Mouse (Mus musculus): ENCODE measurements at regions not wholly inside any gene's neighbourhood (a gene's known extent, or its start where the extent isn't known, plus 50 kb on each side); places are given as distances from the start of the nearest gene placed in this dataset.
A peak's percentile ranks its signal among the peaks of the same experiment; 100 is the strongest.

- Histone ChIP-seq H3K4me1 (ENCODE audit: control insufficient read depth, insufficient read depth, low read length) (peaks cover 44% of the 10 kb centered on the region), H3K27me3 (replicated peaks; ENCODE audit: control insufficient read depth, insufficient read depth, low read length) (no peaks in the 10 kb centered on the region; the same call in 1 of the 2 replicates), H3K9ac (ENCODE audit: low read depth, low read length) (peak overlapping the region; percentile 16), H3K36me3 (ENCODE audit: control insufficient read depth, insufficient read depth, low read length) (no peaks in the 10 kb centered on the region), H3K9me3 (ENCODE audit: control insufficient read depth, low read length) (no peaks in the 10 kb centered on the region), H3K27ac (ENCODE audit: low read length) (peak overlapping the region; percentile 90), H3K4me3 (ENCODE audit: low read length) (no peak overlapping the region), H3K4me2 (ENCODE audit: low read depth, low read length) (peak overlapping the region; percentile 33; the same call in 1 of the 2 replicates)
- 44% methylated on average over 19 of the region's 19 CpGs for WGBS
- ATAC-seq: no peak
Measured at GRCm38 (mm10) chr8:10923071-10924000, 84.9 kb downstream of the Irs2 start.

- no peaks in the 10 kb centered on the region; the same call in 1 of the 2 replicates for H3K27me3 ChIP-seq (replicated peaks; ENCODE audit: control insufficient read depth, insufficient read depth, low read length)
- no peaks in the 10 kb centered on the region for H3K9me3 ChIP-seq (ENCODE audit: control insufficient read depth, low read length)
- H3K9ac ChIP-seq (ENCODE audit: low read depth, low read length): no peak overlapping the region
- WGBS: 45% methylated on average over 12 of the region's 12 CpGs
- no peak overlapping the region for H3K4me2 ChIP-seq (ENCODE audit: low read depth, low read length)
- ATAC-seq: no peak
- H3K36me3 ChIP-seq (ENCODE audit: control insufficient read depth, insufficient read depth, low read length): no peaks in the 10 kb centered on the region
- H3K27ac ChIP-seq (ENCODE audit: low read length): peak overlapping the region; percentile 46
- H3K4me1 ChIP-seq (ENCODE audit: control insufficient read depth, insufficient read depth, low read length): peaks cover 42% of the 10 kb centered on the region
- no peak overlapping the region for H3K4me3 ChIP-seq (ENCODE audit: low read length)
Measured at GRCm38 (mm10) chr8:10922209-10923030, 85.8 kb downstream of the Irs2 start.

GRCm38 (mm10) chr8:10921439-10922191 is 86.6 kb downstream of the Irs2 start:
- Histone ChIP-seq H3K4me1 (ENCODE audit: control insufficient read depth, insufficient read depth, low read length) (peaks cover 42% of the 10 kb centered on the region), H3K4me3 (ENCODE audit: low read length) (no peak overlapping the region), H3K27me3 (replicated peaks; ENCODE audit: control insufficient read depth, insufficient read depth, low read length) (no peaks in the 10 kb centered on the region; the same call in 1 of the 2 replicates), H3K9ac (ENCODE audit: low read depth, low read length) (no peak overlapping the region), H3K27ac (ENCODE audit: low read length) (peak overlapping the region; percentile 46), H3K9me3 (ENCODE audit: control insufficient read depth, low read length) (no peaks in the 10 kb centered on the region), H3K36me3 (ENCODE audit: control insufficient read depth, insufficient read depth, low read length) (no peaks in the 10 kb centered on the region), H3K4me2 (ENCODE audit: low read depth, low read length) (no peak overlapping the region)
- 0 out of 2 replicates have a peak, but pooled peaks have one; percentile 21 for ATAC-seq
- WGBS: 50% methylated on average over 11 of the region's 11 CpGs

- H3K4me2 ChIP-seq (ENCODE audit: low read depth, low read length): no peak overlapping the region
- peaks cover 23% of the 10 kb centered on the region for H3K4me1 ChIP-seq (ENCODE audit: control insufficient read depth, insufficient read depth, low read length)
- peaks cover 3% of the 10 kb centered on the region; the same call in 1 of the 2 replicates for H3K27me3 ChIP-seq (replicated peaks; ENCODE audit: control insufficient read depth, insufficient read depth, low read length)
- no peaks in the 10 kb centered on the region for H3K36me3 ChIP-seq (ENCODE audit: control insufficient read depth, insufficient read depth, low read length)
- no peaks in the 10 kb centered on the region for H3K9me3 ChIP-seq (ENCODE audit: control insufficient read depth, low read length)
- H3K27ac ChIP-seq (ENCODE audit: low read length): no peak overlapping the region
- no peak for ATAC-seq
- 82% methylated on average over 5 of the region's 5 CpGs for WGBS
- no peak overlapping the region for H3K4me3 ChIP-seq (ENCODE audit: low read length)
- H3K9ac ChIP-seq (ENCODE audit: low read depth, low read length): no peak overlapping the region
Measured at GRCm38 (mm10) chr8:10919620-10920019, 88.6 kb downstream of the Irs2 start.

- ATAC-seq: no peak
- Histone ChIP-seq H3K9ac (ENCODE audit: low read depth, low read length) (no peak overlapping the region), H3K4me1 (ENCODE audit: control insufficient read depth, insufficient read depth, low read length) (peaks cover 13% of the 10 kb centered on the region), H3K4me2 (ENCODE audit: low read depth, low read length) (no peak overlapping the region), H3K36me3 (ENCODE audit: control insufficient read depth, insufficient read depth, low read length) (no peaks in the 10 kb centered on the region), H3K9me3 (ENCODE audit: control insufficient read depth, low read length) (no peaks in the 10 kb centered on the region), H3K27ac (ENCODE audit: low read length) (no peak overlapping the region), H3K4me3 (ENCODE audit: low read length) (no peak overlapping the region), H3K27me3 (replicated peaks; ENCODE audit: control insufficient read depth, insufficient read depth, low read length) (peaks cover 3% of the 10 kb centered on the region; the same call in 1 of the 2 replicates)
- 72% methylated on average over 5 of the region's 5 CpGs for WGBS
Measured at GRCm38 (mm10) chr8:10918403-10919035, 89.7 kb downstream of the Irs2 start.

- Histone ChIP-seq H3K27ac (ENCODE audit: low read length) (no peak overlapping the region), H3K9me3 (ENCODE audit: control insufficient read depth, low read length) (no peaks in the 10 kb centered on the region), H3K4me2 (ENCODE audit: low read depth, low read length) (no peak overlapping the region), H3K9ac (ENCODE audit: low read depth, low read length) (no peak overlapping the region), H3K4me3 (ENCODE audit: low read length) (no peak overlapping the region), H3K27me3 (replicated peaks; ENCODE audit: control insufficient read depth, insufficient read depth, low read length) (peaks cover 3% of the 10 kb centered on the region; the same call in 1 of the 2 replicates), H3K36me3 (ENCODE audit: control insufficient read depth, insufficient read depth, low read length) (no peaks in the 10 kb centered on the region), H3K4me1 (ENCODE audit: control insufficient read depth, insufficient read depth, low read length) (peaks cover 16% of the 10 kb centered on the region)
- ATAC-seq: 0 out of 2 replicates have a peak, but pooled peaks have one; percentile 26
- 57% methylated on average over 8 of the region's 8 CpGs for WGBS
Measured at GRCm38 (mm10) chr8:10914616-10915015, 93.6 kb downstream of the Irs2 start.

- 51% methylated on average over 2 of the region's 2 CpGs for WGBS
- no peaks in the 10 kb centered on the region for H3K36me3 ChIP-seq (ENCODE audit: control insufficient read depth, insufficient read depth, low read length)
- peaks cover 3% of the 10 kb centered on the region; the same call in 1 of the 2 replicates for H3K27me3 ChIP-seq (replicated peaks; ENCODE audit: control insufficient read depth, insufficient read depth, low read length)
- no peak overlapping the region for H3K27ac ChIP-seq (ENCODE audit: low read length)
- no peak overlapping the region for H3K9ac ChIP-seq (ENCODE audit: low read depth, low read length)
- peaks cover 18% of the 10 kb centered on the region for H3K4me1 ChIP-seq (ENCODE audit: control insufficient read depth, insufficient read depth, low read length)
- no peak for ATAC-seq
- no peaks in the 10 kb centered on the region for H3K9me3 ChIP-seq (ENCODE audit: control insufficient read depth, low read length)
- H3K4me3 ChIP-seq (ENCODE audit: low read length): no peak overlapping the region
- no peak overlapping the region for H3K4me2 ChIP-seq (ENCODE audit: low read depth, low read length)
Measured at GRCm38 (mm10) chr8:10912436-10912835, 95.8 kb downstream of the Irs2 start.

GRCm38 (mm10) chr8:10911371-10911770 is 96.9 kb downstream of the Irs2 start:
- H3K27me3 ChIP-seq (replicated peaks; ENCODE audit: control insufficient read depth, insufficient read depth, low read length): peaks cover 3% of the 10 kb centered on the region; the same call in 1 of the 2 replicates
- H3K9me3 ChIP-seq (ENCODE audit: control insufficient read depth, low read length): no peaks in the 10 kb centered on the region
- 80% methylated on average over 4 of the region's 4 CpGs for WGBS
- H3K4me2 ChIP-seq (ENCODE audit: low read depth, low read length): no peak overlapping the region
- no peaks in the 10 kb centered on the region for H3K36me3 ChIP-seq (ENCODE audit: control insufficient read depth, insufficient read depth, low read length)
- H3K4me3 ChIP-seq (ENCODE audit: low read length): no peak overlapping the region
- 0 out of 2 replicates have a peak overlapping the region, but pooled peaks have one; percentile 17 for H3K27ac ChIP-seq (ENCODE audit: low read length)
- ATAC-seq: no peak
- H3K9ac ChIP-seq (ENCODE audit: low read depth, low read length): no peak overlapping the region
- H3K4me1 ChIP-seq (ENCODE audit: control insufficient read depth, insufficient read depth, low read length): peaks cover 18% of the 10 kb centered on the region
